Comparison of ENCODE assay signal across 20 mouse cellular contexts in genomic region chr3:84876211-84876610, GRCm38 (mm10).
A peak's percentile ranks its signal among the peaks of the same experiment; 100 is the strongest.
DNase-seq lines count a peak whose midpoint lies in the region; ATAC-seq and TF ChIP-seq lines count a peak whose summit lies in the region.
"Had no signal": no experiment of that assay in that cellular context is flagged by ENCODE, and none has a peak within 500 bp of the region (broad histone marks: within the 10 kb centered on the region; RNA-seq: fewer than 3 reads in every experiment).

No protein-coding gene starts in this region.

- H3K4me1 ChIP-seq in lung, adult 2 months (ENCODE audit: control insufficient read depth, insufficient read depth, low read length): peaks cover 2% of the 10 kb centered on the region
- no peaks in the 10 kb centered on the region for H3K4me1 ChIP-seq in neural tube, embryonic 14.5 days (ENCODE audit: control insufficient read depth, insufficient read depth, low read length)
- H3K4me1 ChIP-seq: embryonic facial prominence, embryonic 13.5 days; forebrain, embryonic 13.5 days had no signal

- peak; percentile 63 to 69 for DNase-seq in lung, adult 18-20 months
- no peak for DNase-seq in lung, adult 2 months
- no peak for DNase-seq in neural tube, embryonic 10.5 days (ENCODE audit: extremely low spot score, low spot score)
- peak; percentile 74 for DNase-seq in lung, postnatal 36 days
- no peak for DNase-seq in heart, adult 8-10 months (ENCODE audit: low spot score)
- DNase-seq in cerebellum, postnatal 36 days: no peak
- DNase-seq in kidney, postnatal 14 days: no peak
- DNase-seq: adrenal gland, postnatal 14 days; cerebellum, adult 2 months; cerebellum, postnatal 10 days; embryo, embryonic 11 days; forebrain, postnatal 0 days; gastrocnemius, adult 2 months; gastrocnemius, postnatal 25 days; heart, postnatal 36 days had no signal

- ATAC-seq in neural tube, embryonic 14.5 days (ENCODE audit: low read depth): peak; percentile 44; the same call in 1 of the 2 replicates
- ATAC-seq: forebrain, embryonic 13.5 days; forebrain, postnatal 0 days had no signal

- no peak overlapping the region for H3K9ac ChIP-seq in neural tube, embryonic 14.5 days (replicated peaks; ENCODE audit: low read depth, low read length)
- H3K9ac ChIP-seq: embryonic facial prominence, embryonic 13.5 days; forebrain, embryonic 13.5 days; forebrain, postnatal 0 days; heart, embryonic 13.5 days; hindbrain, embryonic 15.5 days had no signal

- H3K27me3 ChIP-seq in neural tube, embryonic 14.5 days (ENCODE audit: control insufficient read depth, insufficient read depth, low read length): no peaks in the 10 kb centered on the region
- H3K27me3 ChIP-seq: embryonic facial prominence, embryonic 13.5 days; forebrain, embryonic 13.5 days; heart, embryonic 13.5 days; hindbrain, embryonic 15.5 days had no signal

- no peak overlapping the region for H3K4me3 ChIP-seq in lung, adult 2 months (replicated peaks; ENCODE audit: extremely low read depth, low read depth, low read length)
- no peak overlapping the region for H3K4me3 ChIP-seq in neural tube, embryonic 14.5 days (ENCODE audit: low read depth, low read length)
- H3K4me3 ChIP-seq: embryonic facial prominence, embryonic 13.5 days; forebrain, embryonic 13.5 days; gastrocnemius, adult 2 months; heart, embryonic 13.5 days; hindbrain, embryonic 15.5 days had no signal

- WGBS in lung, adult 2 months: 61% methylated on average over 4 of the region's 4 CpGs
- 80% methylated on average over 4 of the region's 4 CpGs for WGBS in neural tube, embryonic 14.5 days

- no peak for TF ChIP-seq CTCF in lung, adult 2 months (IDR thresholded peaks at IDR 0.05; ENCODE audit: insufficient read depth, low read length)

- no peak overlapping the region for H3K4me2 ChIP-seq in neural tube, embryonic 14.5 days (ENCODE audit: low read depth, low read length)
- H3K4me2 ChIP-seq: embryonic facial prominence, embryonic 13.5 days; forebrain, embryonic 13.5 days; heart, embryonic 13.5 days; hindbrain, embryonic 15.5 days had no signal

- H3K9me3 ChIP-seq in neural tube, embryonic 14.5 days (ENCODE audit: control insufficient read depth, low read length): no peaks in the 10 kb centered on the region
- H3K9me3 ChIP-seq: embryonic facial prominence, embryonic 13.5 days; forebrain, embryonic 13.5 days; heart, embryonic 13.5 days; hindbrain, embryonic 15.5 days had no signal

- TF ChIP-seq POLR2A in lung, adult 2 months (IDR thresholded peaks at IDR 0.05; ENCODE audit: borderline replicate concordance, extremely low read depth, low read depth, low read length): no peak

- H3K27ac ChIP-seq in neural tube, embryonic 14.5 days (ENCODE audit: low read depth, low read length): no peak overlapping the region
- H3K27ac ChIP-seq: embryonic facial prominence, embryonic 13.5 days; forebrain, embryonic 13.5 days; gastrocnemius, adult 2 months; heart, embryonic 13.5 days; hindbrain, embryonic 15.5 days had no signal

- no peaks in the 10 kb centered on the region for H3K36me3 ChIP-seq in neural tube, embryonic 14.5 days (ENCODE audit: control insufficient read depth, insufficient read depth, low read length)
- H3K36me3 ChIP-seq: embryonic facial prominence, embryonic 13.5 days; hindbrain, embryonic 15.5 days had no signal

Comparison
In these comparisons a context has a peak if more than half of its experiments do, and no peak if none do; other contexts are left out.
1. DNase-seq: peak in lung, adult 18-20 months (2 of 2) and lung, postnatal 36 days (single experiment); none in lung, adult 2 months (single experiment), neural tube, embryonic 10.5 days (single experiment), heart, adult 8-10 months (single experiment), cerebellum, postnatal 36 days (0 of 2) and kidney, postnatal 14 days (single experiment).